Mouse (Mus musculus): ENCODE measurements around the gene Tex101.
"Not testable (repeated sequence)": the region's sequence is repeated elsewhere in the genome, so short reads cannot be mapped to it uniquely, and the experiment has no call there.

The Tex101 gene

GRCm38 (mm10) chr7:24636264-24636663, 40.2 kb downstream of the Tex101 start, which contains the start of gene Lypd3:
TSS of gene Lypd3 (plus strand) at chr7:24636550.
- no peak for DNase-seq (ENCODE audit: low read depth, low spot score)

GRCm38 (mm10) chr7:24630116-24630880, 46.2 kb downstream of the Tex101 start:
- no peak for DNase-seq (ENCODE audit: low read depth, low spot score)

GRCm38 (mm10) chr7:24629672-24630071, 46.8 kb downstream of the Tex101 start:
- no peak for DNase-seq (ENCODE audit: low read depth, low spot score)

GRCm38 (mm10) chr7:24628685-24629610, 47.5 kb downstream of the Tex101 start:
- peak; percentile 82 for DNase-seq (ENCODE audit: low read depth, low spot score)

DNA sequence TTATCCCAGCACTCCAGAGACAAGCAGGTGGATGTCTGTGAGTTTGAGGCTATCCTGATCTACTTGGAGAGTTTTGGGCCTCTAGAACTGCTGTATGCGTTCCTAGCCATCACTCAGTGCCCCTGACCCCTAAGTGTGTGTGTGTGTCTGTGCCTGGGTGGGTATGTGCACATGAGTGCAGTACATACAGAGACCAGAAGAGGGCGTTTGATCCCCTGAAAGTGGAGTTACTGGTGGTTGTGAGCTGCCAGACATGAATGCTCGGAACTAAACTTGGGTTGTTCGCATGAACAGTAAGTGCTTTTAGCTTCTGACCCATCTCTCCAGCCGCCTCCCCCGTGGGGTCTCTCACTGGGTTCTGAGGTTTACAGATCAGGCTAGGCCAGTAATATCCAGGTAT, 53.5 kb downstream of the Tex101 start:
- no peak for DNase-seq (ENCODE audit: low read depth, low spot score)

DNA sequence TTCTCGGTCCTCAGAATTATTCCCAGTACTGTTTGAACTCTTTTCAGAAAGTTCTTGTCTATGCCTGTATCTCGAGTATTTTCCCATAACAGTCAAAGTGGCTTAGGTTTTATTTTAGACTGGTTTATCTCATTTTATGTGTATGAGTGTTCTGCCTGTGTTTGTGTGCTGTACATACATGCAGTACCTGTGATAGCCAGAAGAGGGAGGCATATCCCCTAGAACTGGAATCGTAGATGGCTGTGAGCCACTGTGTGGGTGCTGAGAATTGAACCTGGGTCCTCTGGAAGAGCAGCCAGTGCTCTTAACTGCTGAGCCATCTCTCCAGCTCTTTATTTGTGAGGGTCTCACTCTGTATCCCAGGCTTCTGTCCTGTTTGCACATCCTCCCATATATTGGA, 55.3 kb downstream of the Tex101 start:
- DNase-seq (ENCODE audit: low read depth, low spot score) = no peak

DNA sequence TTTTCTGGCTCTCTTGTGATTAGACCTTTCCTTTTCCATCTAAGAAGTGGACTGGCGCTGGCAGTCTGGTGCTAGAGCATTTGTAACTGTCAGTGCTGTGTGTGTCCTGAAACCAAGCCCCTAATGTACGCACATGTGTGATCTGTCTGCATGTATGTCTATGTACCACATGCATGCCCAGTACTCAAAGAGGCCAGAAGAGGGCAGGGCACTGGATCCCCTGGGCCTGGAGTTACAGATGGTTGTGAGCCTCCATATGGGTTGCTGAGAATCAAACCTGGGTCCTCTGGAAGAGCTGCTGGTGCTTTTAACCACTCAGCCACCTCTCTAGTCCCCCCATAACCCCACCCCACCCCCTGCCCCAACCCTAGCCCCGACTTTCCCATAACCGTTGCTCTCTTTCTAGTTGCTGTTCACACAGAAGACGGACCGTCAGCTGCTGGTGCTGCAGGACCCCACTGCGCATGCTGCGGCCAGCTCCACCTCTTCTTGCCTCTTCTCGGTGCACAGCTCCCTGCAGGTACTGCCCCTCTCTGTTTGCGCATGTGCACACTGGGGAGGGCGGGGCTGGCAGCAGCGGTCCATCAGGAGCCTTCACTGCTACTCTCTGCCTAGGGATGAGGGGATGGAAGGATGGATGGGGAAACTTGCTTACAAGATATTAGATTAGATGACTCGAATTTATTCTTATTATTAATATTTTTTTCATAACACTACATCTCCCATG, 56.6 kb downstream of the Tex101 start:
- DNase-seq (ENCODE audit: low read depth, low spot score) = no peak

GRCm38 (mm10) chr7:24618374-24618773, 58.1 kb downstream of the Tex101 start:
- DNase-seq (ENCODE audit: low read depth, low spot score) = not testable (repeated sequence)

Data from CD4-positive helper T cell, adult 2 months (primary cell).